24 mouse cellular contexts compared by ENCODE assay signal in genomic region chr19:61052008-61052407, GRCm38 (mm10).
DNase-seq lines count a peak whose midpoint lies in the region; ATAC-seq and TF ChIP-seq lines count a peak whose summit lies in the region.
"Had no signal": no experiment of that assay in that cellular context is flagged by ENCODE, and none has a peak within 500 bp of the region (broad histone marks: within the 10 kb centered on the region; RNA-seq: fewer than 3 reads in every experiment).

No protein-coding gene starts in this region.

- H3K36me3 ChIP-seq in heart, adult 2 months (ENCODE audit: control insufficient read depth, insufficient read depth, low read length), result peaks cover 17% of the 10 kb centered on the region
- H3K36me3 ChIP-seq in heart, embryonic 11.5 days (ENCODE audit: control insufficient read depth, insufficient read depth, low read length), result no peaks in the 10 kb centered on the region
- no peaks in the 10 kb centered on the region for H3K36me3 ChIP-seq in midbrain, embryonic 10.5 days
- H3K36me3 ChIP-seq: forebrain, embryonic 10.5 days; heart, embryonic 15.5 days; hindbrain, embryonic 10.5 days; hindbrain, embryonic 13.5 days; intestine, embryonic 15.5 days had no signal

- no peaks in the 10 kb centered on the region for H3K9me3 ChIP-seq in heart, embryonic 11.5 days (replicated peaks; ENCODE audit: control insufficient read depth, low read length)
- H3K9me3 ChIP-seq in midbrain, embryonic 10.5 days (replicated peaks), result no peaks in the 10 kb centered on the region
- H3K9me3 ChIP-seq: forebrain, embryonic 10.5 days; heart, embryonic 15.5 days; hindbrain, embryonic 10.5 days; hindbrain, embryonic 13.5 days; intestine, embryonic 15.5 days had no signal

- no peak for DNase-seq in heart, adult 2 months
- DNase-seq in midbrain, embryonic 10.5 days (ENCODE audit: low spot score), result no peak
- DNase-seq: adrenal gland, adult 2 months; adrenal gland, postnatal 14 days; cerebellum, adult 18-20 months; cerebellum, adult 9-10 months; cerebellum, postnatal 14 days; forebrain, postnatal 0 days; gastrocnemius, postnatal 36 days; heart, postnatal 10 days; heart, postnatal 36 days had no signal

- peaks cover 6% of the 10 kb centered on the region for H3K4me1 ChIP-seq in heart, adult 2 months (ENCODE audit: control insufficient read depth, insufficient read depth, low read length)
- 0 out of 2 replicates have a peak, but pooled peaks cover 4% of the 10 kb centered on the region for H3K4me1 ChIP-seq in heart, embryonic 11.5 days (ENCODE audit: control insufficient read depth, insufficient read depth, low read length)
- peaks cover 1% of the 10 kb centered on the region; the same call in 1 of the 2 replicates for H3K4me1 ChIP-seq in bone marrow, adult 2 months (ENCODE audit: control insufficient read depth, insufficient read depth, low read length)
- peaks cover 23% of the 10 kb centered on the region for H3K4me1 ChIP-seq in brown adipose tissue, adult 24 weeks (ENCODE audit: control insufficient read depth, insufficient read depth, insufficient read length, low read length)
- peaks cover 3% of the 10 kb centered on the region for H3K4me1 ChIP-seq in midbrain, embryonic 10.5 days

- H3K4me2 ChIP-seq in heart, embryonic 11.5 days, result no peak overlapping the region
- H3K4me2 ChIP-seq: heart, embryonic 12.5 days; heart, embryonic 15.5 days; hindbrain, embryonic 13.5 days; intestine, embryonic 15.5 days had no signal

- intact Hi-C loops in heart, adult 2 months (cut with DNase I), result no loop called here

- H3K27ac ChIP-seq in heart, adult 2 months, result peak overlapping the region; percentile 44
- no peak overlapping the region for H3K27ac ChIP-seq in heart, embryonic 11.5 days (ENCODE audit: low read depth, low read length)
- H3K27ac ChIP-seq in bone marrow, adult 2 months (ENCODE audit: control insufficient read depth, insufficient read depth, low read depth, low read length, poor library complexity), result peak overlapping the region; percentile 55; the same call in 1 of the 2 replicates
- H3K27ac ChIP-seq in brown adipose tissue, adult 24 weeks (replicated peaks; ENCODE audit: low read depth, low read length), result peak overlapping the region; percentile 69
- no peak overlapping the region for H3K27ac ChIP-seq in midbrain, embryonic 10.5 days (replicated peaks)
- H3K27ac ChIP-seq: forebrain, embryonic 10.5 days; heart, embryonic 15.5 days; hindbrain, embryonic 10.5 days; hindbrain, embryonic 13.5 days; intestine, embryonic 15.5 days had no signal

- H3K79me2 ChIP-seq in heart, adult 2 months (replicated peaks; ENCODE audit: control insufficient read depth, insufficient read depth, low read length), result peaks cover 1% of the 10 kb centered on the region; the same call in 1 of the 2 replicates

- no peaks in the 10 kb centered on the region for H3K27me3 ChIP-seq in heart, adult 2 months (ENCODE audit: control insufficient read depth, insufficient read depth, low read length)
- no peaks in the 10 kb centered on the region for H3K27me3 ChIP-seq in heart, embryonic 11.5 days (ENCODE audit: control insufficient read depth, insufficient read depth, low read length)
- H3K27me3 ChIP-seq in midbrain, embryonic 10.5 days (ENCODE audit: low read depth, poor library complexity, severe bottlenecking), result no peaks in the 10 kb centered on the region
- H3K27me3 ChIP-seq: heart, embryonic 12.5 days; heart, embryonic 15.5 days; hindbrain, embryonic 13.5 days; intestine, embryonic 15.5 days had no signal

- no peak for ATAC-seq in heart, embryonic 11.5 days (replicated peaks; ENCODE audit: insufficient number of reproducible peaks, low FRiP score, low TSS enrichment)
- ATAC-seq in monocyte, adult 5-6 weeks (replicated peaks; ENCODE audit: insufficient number of reproducible peaks, low FRiP score, low TSS enrichment, poor library complexity, severe bottlenecking), result peak; percentile 63
- ATAC-seq: CD4-positive, CD25-positive, alpha-beta regulatory T cell, adult 4 months; forebrain, embryonic 14.5 days; forebrain, postnatal 0 days; hindbrain, embryonic 16.5 days; intestine, embryonic 15.5 days had no signal

- no peak overlapping the region for H3K9ac ChIP-seq in heart, adult 2 months (ENCODE audit: low read depth, low read length)
- H3K9ac ChIP-seq in heart, embryonic 11.5 days (ENCODE audit: low read depth, low read length), result no peak overlapping the region
- H3K9ac ChIP-seq: forebrain, postnatal 0 days; heart, embryonic 12.5 days; heart, embryonic 15.5 days; hindbrain, embryonic 13.5 days; intestine, embryonic 15.5 days had no signal

- no peak for TF ChIP-seq POLR2A in heart, adult 2 months (IDR thresholded peaks at IDR 0.05; ENCODE audit: insufficient read depth, low read depth, low read length)
- TF ChIP-seq POLR2A in bone marrow, adult 2 months (IDR thresholded peaks at IDR 0.05; ENCODE audit: borderline replicate concordance, control insufficient read depth, low read depth, low read length), result no peak

- no peak for TF ChIP-seq CTCF in heart, adult 2 months (IDR thresholded peaks at IDR 0.05)
- no peak for TF ChIP-seq CTCF in bone marrow, adult 2 months (IDR thresholded peaks at IDR 0.05; ENCODE audit: control insufficient read depth, insufficient read depth, low read length)

- TF ChIP-seq EP300 in heart, adult 2 months (IDR thresholded peaks at IDR 0.05; ENCODE audit: insufficient read depth, low read depth, low read length), result no peak

- no peak overlapping the region for H3K4me3 ChIP-seq in heart, adult 2 months
- H3K4me3 ChIP-seq in heart, embryonic 11.5 days (ENCODE audit: low read depth, low read length), result no peak overlapping the region
- H3K4me3 ChIP-seq in bone marrow, adult 2 months (replicated peaks; ENCODE audit: control insufficient read depth, low read depth, low read length), result no peak overlapping the region
- H3K4me3 ChIP-seq in brown adipose tissue, adult 24 weeks (ENCODE audit: insufficient read depth, low read depth, low read length), result no peak overlapping the region
- H3K4me3 ChIP-seq in midbrain, embryonic 10.5 days, result no peak overlapping the region
- H3K4me3 ChIP-seq: forebrain, embryonic 10.5 days; heart, embryonic 12.5 days; heart, embryonic 15.5 days; hindbrain, embryonic 10.5 days; hindbrain, embryonic 13.5 days; intestine, embryonic 15.5 days had no signal

Comparison
In these comparisons a context has a peak if more than half of its experiments do, and no peak if none do; other contexts are left out.
1. H3K27ac ChIP-seq: peak in heart, adult 2 months (single experiment), bone marrow, adult 2 months (single experiment) and brown adipose tissue, adult 24 weeks (single experiment); none in heart, embryonic 11.5 days (single experiment) and midbrain, embryonic 10.5 days (single experiment).